ENCODE assay signal across 22 mouse cellular contexts in genomic region chrX:20497682-20498081, GRCm38 (mm10). TPM values are rescaled to one million over a fixed set of nuclear protein-coding genes. Genes with fewer than 3 reads are reported as not detected.
A peak's percentile ranks its signal among the peaks of the same experiment; 100 is the strongest.
DNase-seq lines count a peak whose midpoint lies in the region; ATAC-seq and TF ChIP-seq lines count a peak whose summit lies in the region.
"Had no signal": no experiment of that assay in that cellular context is flagged by ENCODE, and none has a peak within 500 bp of the region (broad histone marks: within the 10 kb centered on the region; RNA-seq: fewer than 3 reads in every experiment).

No protein-coding gene starts in this region.

- WGBS in lung, embryonic 14.5 days: 84% methylated on average over 3 of the region's 3 CpGs

- no peaks in the 10 kb centered on the region for H3K9me3 ChIP-seq in lung, embryonic 14.5 days (ENCODE audit: low read depth, low read length)
- H3K9me3 ChIP-seq: embryonic facial prominence, embryonic 12.5 days; forebrain, embryonic 15.5 days; hindbrain, embryonic 13.5 days; intestine, embryonic 15.5 days; limb, embryonic 10.5 days had no signal

- H3K4me3 ChIP-seq in lung, embryonic 14.5 days (ENCODE audit: low read depth, low read length): no peak overlapping the region
- H3K4me3 ChIP-seq: embryonic facial prominence, embryonic 12.5 days; erythroblast, embryonic 14.5 days; forebrain, embryonic 15.5 days; hindbrain, embryonic 13.5 days; intestine, embryonic 15.5 days; limb, embryonic 10.5 days had no signal

- H3K27ac ChIP-seq in lung, embryonic 14.5 days (ENCODE audit: low read depth): no peak overlapping the region
- H3K27ac ChIP-seq: embryonic facial prominence, embryonic 12.5 days; forebrain, embryonic 15.5 days; hindbrain, embryonic 13.5 days; intestine, embryonic 15.5 days; limb, embryonic 10.5 days had no signal

- H3K36me3 ChIP-seq in lung, embryonic 14.5 days (ENCODE audit: insufficient read depth): no peaks in the 10 kb centered on the region
- H3K36me3 ChIP-seq: embryonic facial prominence, embryonic 12.5 days; intestine, embryonic 15.5 days had no signal

- H3K4me2 ChIP-seq in lung, embryonic 14.5 days: no peak overlapping the region
- H3K4me2 ChIP-seq: embryonic facial prominence, embryonic 12.5 days; forebrain, embryonic 15.5 days; hindbrain, embryonic 13.5 days; intestine, embryonic 15.5 days; midbrain, embryonic 11.5 days had no signal

- ATAC-seq in lung, embryonic 14.5 days (ENCODE audit: insufficient read depth): no peak
- ATAC-seq: forebrain, embryonic 15.5 days; intestine, embryonic 15.5 days; liver, postnatal 0 days had no signal

- no peaks in the 10 kb centered on the region for H3K4me1 ChIP-seq in lung, embryonic 14.5 days (ENCODE audit: insufficient read depth)
- H3K4me1 ChIP-seq: embryonic facial prominence, embryonic 12.5 days; forebrain, embryonic 15.5 days; hindbrain, embryonic 13.5 days; intestine, embryonic 15.5 days; limb, embryonic 10.5 days had no signal

- TF ChIP-seq CTCF in lung, embryonic 14.5 days (IDR thresholded peaks at IDR 0.05; ENCODE audit: low read depth): no peak

- H3K9ac ChIP-seq in lung, embryonic 14.5 days: no peak overlapping the region
- H3K9ac ChIP-seq: embryonic facial prominence, embryonic 12.5 days; forebrain, embryonic 15.5 days; hindbrain, embryonic 13.5 days; intestine, embryonic 15.5 days; liver, postnatal 0 days had no signal

- H3K27me3 ChIP-seq in lung, embryonic 14.5 days (ENCODE audit: insufficient read depth, low read length): no peaks in the 10 kb centered on the region
- H3K27me3 ChIP-seq: embryonic facial prominence, embryonic 12.5 days; forebrain, embryonic 15.5 days; hindbrain, embryonic 13.5 days; intestine, embryonic 15.5 days had no signal

- peak; percentile 1 for DNase-seq in cerebellum, adult 9-10 months
- DNase-seq in cerebellum, adult 11-12 months: no peak
- DNase-seq in lung, embryonic 14.5 days: peak; percentile 44
- DNase-seq in lung, postnatal 36 days: no peak
- peak; percentile 20 for DNase-seq in MN1 (ENCODE audit: low spot score)
- DNase-seq in naive thymus-derived CD4-positive, alpha-beta T cell, adult 2 months (ENCODE audit: low read depth): peak; percentile 2
- DNase-seq in ovary, postnatal 36 days (ENCODE audit: low spot score): no peak
- DNase-seq in urinary bladder, postnatal 14 days (ENCODE audit: low spot score): no peak
- DNase-seq: B cell, adult 2 months; gastrocnemius, postnatal 25 days; liver, postnatal 0 days; lung, postnatal 4 days; right cerebral cortex, postnatal 14 days; spleen, adult 18-20 months; thymus, adult 18-20 months had no signal

RNA-seq across cellular contexts. Expression of gene Rgn, which starts 51.9 kb away (rescaled TPM):
- 1.9 and 2.0 TPM in 2 replicates for polyA plus RNA-seq in lung, embryonic 14.5 days (2014; fragmentation: Nextera tagmentation; extraction: Ambion mirVana)
- polyA plus RNA-seq: erythroblast, embryonic 14.5 days had no signal

Comparison
In these comparisons a context has a peak if more than half of its experiments do, and no peak if none do; other contexts are left out.
1. DNase-seq: peak in cerebellum, adult 9-10 months (single experiment), lung, embryonic 14.5 days (single experiment), MN1 (single experiment) and naive thymus-derived CD4-positive, alpha-beta T cell, adult 2 months (single experiment); none in cerebellum, adult 11-12 months (single experiment), lung, postnatal 36 days (single experiment), ovary, postnatal 36 days (single experiment) and urinary bladder, postnatal 14 days (single experiment).